Mouse (Mus musculus) erythroblast, embryonic 14.5 days (primary cell): ENCODE results near the gene Glra1. TPM values are rescaled to one million over a fixed set of nuclear protein-coding genes. Genes with fewer than 3 reads are reported as not detected.

Experiments used
- H3K27me3 ChIP-seq: 2 replicates; pipeline ENCODE4 v1.6.1; 2012; ENCODE audit warnings: inconsistent platforms; ENCODE audit not compliant: control insufficient read depth
- H3K36me3 ChIP-seq: 2 replicates; pipeline ENCODE4 v1.6.1; 2012; ENCODE audit warnings: mild to moderate bottlenecking, inconsistent platforms; ENCODE audit not compliant: control insufficient read depth
- H3K4me1 ChIP-seq: 2 replicates; pipeline ENCODE4 v1.6.1; 2012; ENCODE audit warnings: inconsistent platforms; ENCODE audit not compliant: control insufficient read depth
- H3K4me3 ChIP-seq: replicated peaks from 2 replicates; pipeline ENCODE3; 2012; ENCODE audit warnings: moderate library complexity, mild to moderate bottlenecking, inconsistent platforms
- H3K9me3 ChIP-seq: 2 replicates; pipeline ENCODE4 v1.6.1; 2012; ENCODE audit warnings: low read length, inconsistent platforms, mixed read lengths; ENCODE audit not compliant: control insufficient read depth
- GATA1 ChIP-seq: IDR thresholded peaks from 2 replicates; pipeline ENCODE4 v1.6.1; 2012; ENCODE audit warnings: low read length, inconsistent platforms, mixed read lengths
- TAL1 ChIP-seq: IDR thresholded peaks from 3 replicates; pipeline ENCODE4 v1.6.1; 2012; ENCODE audit warnings: low read length, inconsistent platforms, mixed read lengths
- polyA plus RNA-seq: library from polyadenylated mRNA; stranded (reverse); fragments of >175 nt; gene quantifications from 2 replicates; pipeline ENCODE4 v1.2.3, GENCODE M21; 2012

Glra1 gene
- polyA plus RNA-seq, 1 experiment: not detected

DNA sequence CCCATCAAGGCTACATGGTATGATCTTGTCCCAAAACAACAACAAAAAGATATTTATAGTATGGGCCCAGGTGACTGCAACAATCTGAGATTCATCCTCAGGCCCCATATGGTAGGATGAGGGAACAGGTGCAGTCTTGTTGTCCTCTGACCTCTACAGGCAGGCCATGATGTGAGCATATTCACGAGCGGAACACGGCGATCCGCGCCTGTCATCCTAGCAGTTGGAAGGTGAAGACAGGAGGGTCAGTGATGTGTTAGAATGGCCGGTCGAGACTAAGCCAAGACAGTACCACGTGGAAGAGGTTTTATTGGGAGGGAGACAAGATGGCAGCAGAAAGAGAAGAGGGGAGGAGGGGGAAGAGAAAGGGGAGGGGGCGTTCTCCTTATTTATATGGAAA, 143.3 kb downstream of the Glra1 start:
- TF ChIP-seq GATA1: no peak
- TF ChIP-seq TAL1: no peak
- no peak overlapping the region for H3K4me3 ChIP-seq
- H3K27me3 ChIP-seq: no peaks in the 10 kb centered on the region
- no peaks in the 10 kb centered on the region for H3K36me3 ChIP-seq
- H3K4me1 ChIP-seq: peaks cover 41% of the 10 kb centered on the region
- no peaks in the 10 kb centered on the region for H3K9me3 ChIP-seq

Other genes starting within 250 kb of the Glra1 start
- 0.17 and 0.32 TPM in 2 replicates for gene Sparc, start 185.0 kb downstream of the Glra1 start, polyA plus RNA-seq
- gene Atox1, start 147.0 kb downstream of the Glra1 start, polyA plus RNA-seq: 3.6 and 15.0 TPM in 2 replicates
- gene G3bp1, start 138.5 kb downstream of the Glra1 start, polyA plus RNA-seq: 3.5 and 4.2 TPM in 2 replicates